Mouse (Mus musculus): ENCODE measurements around the gene Zscan5b. TPM values are rescaled to one million over a fixed set of nuclear protein-coding genes. Genes with fewer than 3 reads are reported as not detected.
"Not testable (repeated sequence)": the region's sequence is repeated elsewhere in the genome, so short reads cannot be mapped to it uniquely, and the experiment has no call there.

Gene Zscan5b
- polyA plus RNA-seq (2015; fragmentation: Nextera tagmentation; extraction: Ambion mirVana): not detected in 2 replicates

DNA sequence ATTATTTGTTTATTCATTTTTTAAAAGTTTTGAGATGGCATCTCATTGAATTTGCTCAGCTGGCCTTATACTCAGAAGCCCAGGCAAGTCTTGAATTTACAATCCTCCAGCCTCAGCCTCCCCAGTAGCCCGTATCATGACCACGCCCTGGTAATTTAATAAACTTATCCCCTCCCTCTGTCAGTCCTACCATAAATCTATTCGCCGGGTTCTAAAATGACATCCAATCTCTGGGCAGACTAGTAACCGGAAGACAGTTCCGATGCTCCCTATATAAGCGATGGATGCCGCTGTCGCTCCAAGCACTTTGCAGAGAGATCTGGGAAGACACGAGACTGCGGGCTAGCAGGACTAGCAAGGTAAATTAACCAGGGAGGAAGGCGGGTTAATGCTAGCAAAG, at the start of gene Zscan5b:
Zscan5b (plus strand) TSS at position 301 of the 400 bp plus-strand sequence.
- Histone ChIP-seq H3K27me3 (no peaks in the 10 kb centered on the region), H3K36me3 (no peaks in the 10 kb centered on the region), H3K9ac (no peak within 1 kb of the TSS), H3K4me2 (replicated peaks) (no peak within 1 kb of the TSS), H3K4me1 (no peaks in the 10 kb centered on the region), H3K4me3 (no peak within 1 kb of the TSS), H3K27ac (no peak within 1 kb of the TSS), H3K9me3 (no peaks in the 10 kb centered on the region)
- no peak for ATAC-seq (ENCODE audit: low FRiP score, low read depth)
- 94% methylated on average over 12 of the region's 12 CpGs for WGBS

DNA sequence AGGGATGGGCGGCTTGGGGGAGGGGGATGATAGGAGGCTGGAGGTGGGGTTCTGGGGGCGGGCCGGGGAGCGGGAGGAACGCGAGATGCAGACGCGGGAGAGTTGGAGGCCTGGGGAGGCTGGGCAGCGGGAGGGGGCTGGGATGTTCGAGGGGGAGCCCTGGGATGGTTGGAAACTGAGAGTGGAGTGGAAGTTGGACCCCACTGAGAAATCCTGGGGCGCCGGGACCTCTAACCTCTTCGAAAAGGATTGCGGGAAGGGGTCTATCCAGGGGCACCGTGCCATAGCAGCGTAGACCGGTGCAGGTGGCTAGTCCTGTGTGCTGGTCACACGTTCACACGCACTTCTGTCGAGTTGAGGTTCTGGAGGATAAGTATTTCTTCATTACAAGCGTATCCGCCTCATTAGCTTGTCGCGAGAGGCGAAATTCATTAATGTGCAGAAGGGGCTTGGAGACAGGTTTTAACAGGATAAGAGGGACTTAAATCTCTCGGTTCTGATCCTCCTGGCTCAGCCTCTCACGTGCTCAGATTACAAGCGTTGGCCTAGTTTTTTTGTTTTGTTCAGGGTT, 49.3 kb upstream of the Zscan5b start:
- Histone ChIP-seq H3K36me3 (peaks cover 17% of the 10 kb centered on the region), H3K9me3 (no peaks in the 10 kb centered on the region), H3K4me3 (peak overlapping the region; percentile 68), H3K27me3 (no peaks in the 10 kb centered on the region), H3K4me2 (replicated peaks) (peak overlapping the region; percentile 83), H3K9ac (peak overlapping the region; percentile 79), H3K27ac (peak overlapping the region; percentile 44; the same call in 1 of the 2 replicates), H3K4me1 (peaks cover 15% of the 10 kb centered on the region; the same call in 1 of the 2 replicates)
- under 1% methylated on average over 25 of the region's 28 CpGs for WGBS
- ATAC-seq (ENCODE audit: low FRiP score, low read depth): peak; percentile 19

GRCm38 (mm10) chr7:6173872-6174271, 48.2 kb upstream of the Zscan5b start:
- Histone ChIP-seq H3K4me2 (replicated peaks) (no peak overlapping the region), H3K9me3 (no peaks in the 10 kb centered on the region), H3K9ac (no peak overlapping the region), H3K4me3 (no peak overlapping the region), H3K36me3 (peaks cover 20% of the 10 kb centered on the region), H3K4me1 (peaks cover 17% of the 10 kb centered on the region; the same call in 1 of the 2 replicates), H3K27me3 (no peaks in the 10 kb centered on the region), H3K27ac (no peak overlapping the region)
- WGBS: 85% methylated on average over 8 of the region's 8 CpGs
- ATAC-seq (ENCODE audit: low FRiP score, low read depth): no peak

DNA sequence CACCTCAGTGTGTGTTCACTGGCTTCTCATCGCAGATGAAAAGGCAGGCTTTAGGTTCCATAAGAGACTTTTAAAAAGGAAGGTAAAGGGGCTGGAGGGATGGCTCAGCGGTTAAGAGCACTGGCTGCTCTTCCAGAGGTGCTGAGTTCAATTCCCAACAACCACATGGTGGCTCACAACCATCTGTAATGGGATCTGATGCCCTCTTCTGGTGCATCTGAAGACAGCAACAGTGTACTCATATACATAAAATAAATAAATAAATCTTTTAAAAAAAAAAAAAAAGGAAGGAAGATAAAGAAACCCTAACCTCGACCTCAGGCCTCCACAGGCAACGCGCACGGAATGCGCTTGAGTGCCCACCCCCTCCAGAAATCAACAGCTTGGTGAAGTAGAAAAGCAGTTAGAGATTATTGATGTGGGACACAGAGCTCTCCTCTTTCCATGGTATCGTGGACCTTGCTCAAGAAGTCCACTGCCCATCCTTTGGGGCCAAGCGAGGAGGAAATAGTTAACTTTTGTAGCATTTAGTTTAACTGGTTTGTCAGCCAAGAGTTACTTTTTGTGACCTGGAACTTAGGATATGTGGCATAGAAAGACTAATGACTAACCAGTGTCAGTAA, 47.6 kb upstream of the Zscan5b start:
- H3K4me2 ChIP-seq (replicated peaks); H3K27ac ChIP-seq; H3K4me3 ChIP-seq; H3K27me3 ChIP-seq; H3K9me3 ChIP-seq; ATAC-seq (ENCODE audit: low FRiP score, low read depth); H3K9ac ChIP-seq: not testable (repeated sequence)
- H3K36me3 ChIP-seq: peaks cover 24% of the 10 kb centered on the region
- WGBS: 87% methylated on average over 9 of the region's 9 CpGs
- H3K4me1 ChIP-seq: peaks cover 18% of the 10 kb centered on the region; the same call in 1 of the 2 replicates

- Histone ChIP-seq H3K27me3 (no peaks in the 10 kb centered on the region), H3K4me1 (0 out of 2 replicates have a peak, but pooled peaks cover 3% of the 10 kb centered on the region), H3K36me3 (peaks cover 45% of the 10 kb centered on the region), H3K9me3 (no peaks in the 10 kb centered on the region), H3K4me2 (replicated peaks) (no peak overlapping the region), H3K4me3 (no peak overlapping the region), H3K27ac (no peak overlapping the region), H3K9ac (no peak overlapping the region)
- ATAC-seq (ENCODE audit: low FRiP score, low read depth): no peak
These were observed 43.1 kb upstream of the Zscan5b start for GRCm38 (mm10) chr7:6179013-6179412.

DNA sequence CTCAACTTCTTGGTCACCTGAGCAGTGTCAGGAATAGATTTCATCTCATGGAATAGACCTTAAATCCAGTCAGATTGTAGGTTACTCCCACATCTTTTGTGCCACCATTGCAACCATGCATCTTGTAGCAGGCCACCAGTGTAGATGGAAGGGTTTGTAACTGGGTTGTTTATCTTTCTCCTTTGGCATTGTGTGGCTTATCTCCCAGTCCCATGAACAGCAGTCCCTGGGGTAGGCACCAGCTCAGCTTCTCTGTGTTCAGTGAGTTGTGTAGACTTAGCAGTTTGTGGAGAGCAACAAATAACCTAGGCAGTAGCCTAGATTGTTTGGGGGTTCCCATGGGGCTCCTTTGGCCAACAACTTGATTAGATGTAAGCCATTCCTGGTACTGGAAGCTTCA, 39.2 kb upstream of the Zscan5b start:
- H3K36me3 ChIP-seq: peaks cover 65% of the 10 kb centered on the region

DNA sequence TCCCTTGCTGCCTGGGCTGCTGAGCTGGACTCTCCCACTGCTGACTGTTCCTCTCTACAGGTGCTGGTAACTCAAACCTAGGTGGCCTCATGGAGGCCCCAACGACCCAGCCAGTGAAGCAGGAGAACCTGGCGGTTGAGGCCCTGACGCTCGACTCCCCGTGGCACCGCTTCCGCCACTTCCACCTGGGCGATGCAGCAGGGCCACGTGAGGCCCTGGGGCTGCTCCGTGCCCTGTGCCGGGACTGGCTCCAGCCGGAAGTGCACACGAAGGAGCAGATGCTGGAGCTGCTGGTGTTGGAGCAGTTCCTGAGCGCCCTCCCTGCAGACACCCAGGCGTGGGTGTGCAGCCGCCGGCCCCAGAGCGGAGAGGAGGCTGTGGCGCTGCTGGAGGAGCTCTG, 38.3 kb upstream of the Zscan5b start:
- WGBS: 96% methylated on average over 19 of the region's 19 CpGs
- H3K9me3 ChIP-seq: peaks cover 5% of the 10 kb centered on the region; the same call in 1 of the 2 replicates
- H3K36me3 ChIP-seq: peaks cover 72% of the 10 kb centered on the region
- no peak overlapping the region for H3K27ac ChIP-seq
- ATAC-seq (ENCODE audit: low FRiP score, low read depth): no peak
- H3K4me1 ChIP-seq: 0 out of 2 replicates have a peak, but pooled peaks cover 2% of the 10 kb centered on the region
- H3K4me2 ChIP-seq (replicated peaks): no peak overlapping the region
- H3K4me3 ChIP-seq: no peak overlapping the region
- H3K27me3 ChIP-seq: 0 out of 2 replicates have a peak, but pooled peaks cover 3% of the 10 kb centered on the region
- no peak overlapping the region for H3K9ac ChIP-seq

More for the DNA sequence above, 39.2 kb upstream of the Zscan5b start:
- H3K27me3 ChIP-seq: no peaks in the 10 kb centered on the region
- peaks cover 5% of the 10 kb centered on the region; the same call in 1 of the 2 replicates for H3K9me3 ChIP-seq
- H3K9ac ChIP-seq: no peak overlapping the region
- no peak overlapping the region for H3K4me3 ChIP-seq
- H3K4me1 ChIP-seq: 0 out of 2 replicates have a peak, but pooled peaks cover 3% of the 10 kb centered on the region
- ATAC-seq (ENCODE audit: low FRiP score, low read depth): no peak
- no peak overlapping the region for H3K4me2 ChIP-seq (replicated peaks)
- H3K27ac ChIP-seq: no peak overlapping the region

GRCm38 (mm10) chr7:6184521-6184920, 37.6 kb upstream of the Zscan5b start:
- H3K9me3 ChIP-seq: peaks cover 5% of the 10 kb centered on the region; the same call in 1 of the 2 replicates
- no peaks in the 10 kb centered on the region for H3K4me1 ChIP-seq
- no peak for ATAC-seq (ENCODE audit: low FRiP score, low read depth)
- 79% methylated on average over 8 of the region's 8 CpGs for WGBS
- no peak overlapping the region for H3K27ac ChIP-seq
- H3K4me3 ChIP-seq: no peak overlapping the region
- H3K4me2 ChIP-seq (replicated peaks): no peak overlapping the region
- peaks cover 11% of the 10 kb centered on the region for H3K27me3 ChIP-seq
- peaks cover 74% of the 10 kb centered on the region for H3K36me3 ChIP-seq
- no peak overlapping the region for H3K9ac ChIP-seq

- Histone ChIP-seq H3K36me3 (peaks cover 77% of the 10 kb centered on the region), H3K9me3 (peaks cover 5% of the 10 kb centered on the region; the same call in 1 of the 2 replicates), H3K4me2 (replicated peaks) (no peak overlapping the region), H3K4me3 (no peak overlapping the region), H3K4me1 (no peaks in the 10 kb centered on the region), H3K27ac (no peak overlapping the region), H3K9ac (no peak overlapping the region), H3K27me3 (peaks cover 13% of the 10 kb centered on the region)
- no peak for ATAC-seq (ENCODE audit: low FRiP score, low read depth)
- WGBS: 88% methylated on average over 1 of the region's 1 CpGs
These were observed 36.7 kb upstream of the Zscan5b start for GRCm38 (mm10) chr7:6185391-6185790.

- Histone ChIP-seq H3K36me3 (peaks cover 82% of the 10 kb centered on the region), H3K27me3 (peaks cover 13% of the 10 kb centered on the region), H3K27ac (no peak overlapping the region), H3K4me2 (replicated peaks) (no peak overlapping the region), H3K4me3 (no peak overlapping the region), H3K9ac (no peak overlapping the region), H3K4me1 (no peaks in the 10 kb centered on the region), H3K9me3 (peaks cover 5% of the 10 kb centered on the region; the same call in 1 of the 2 replicates)
- 88% methylated on average over 2 of the region's 2 CpGs for WGBS
- ATAC-seq (ENCODE audit: low FRiP score, low read depth): no peak
These were observed 35.9 kb upstream of the Zscan5b start for GRCm38 (mm10) chr7:6186176-6186575.

GRCm38 (mm10) chr7:6186756-6187155, 35.3 kb upstream of the Zscan5b start:
- H3K27ac ChIP-seq: no peak overlapping the region
- H3K4me1 ChIP-seq: no peaks in the 10 kb centered on the region
- no peak overlapping the region for H3K4me3 ChIP-seq
- peaks cover 82% of the 10 kb centered on the region for H3K36me3 ChIP-seq
- H3K9ac ChIP-seq: no peak overlapping the region
- H3K9me3 ChIP-seq: peaks cover 5% of the 10 kb centered on the region; the same call in 1 of the 2 replicates
- peaks cover 13% of the 10 kb centered on the region for H3K27me3 ChIP-seq
- 86% methylated on average over 2 of the region's 2 CpGs for WGBS
- ATAC-seq (ENCODE audit: low FRiP score, low read depth): no peak
- no peak overlapping the region for H3K4me2 ChIP-seq (replicated peaks)

- Histone ChIP-seq H3K4me3 (no peak overlapping the region), H3K36me3 (peaks cover 61% of the 10 kb centered on the region), H3K27ac (no peak overlapping the region), H3K9me3 (peaks cover 5% of the 10 kb centered on the region; the same call in 1 of the 2 replicates), H3K4me2 (replicated peaks) (no peak overlapping the region), H3K4me1 (no peaks in the 10 kb centered on the region), H3K27me3 (peaks cover 13% of the 10 kb centered on the region), H3K9ac (no peak overlapping the region)
- ATAC-seq (ENCODE audit: low FRiP score, low read depth): no peak
- WGBS: 41% methylated on average over 45 of the region's 45 CpGs
These were observed 32.5 kb upstream of the Zscan5b start for GRCm38 (mm10) chr7:6189542-6189941.

Data from limb, embryonic 13.5 days (tissue).